Mouse (Mus musculus) heart, embryonic 16.5 days (tissue): ENCODE measurements around the gene Tbl2. TPM values are rescaled to one million over a fixed set of nuclear protein-coding genes. Genes with fewer than 3 reads are reported as not detected.
A peak's percentile ranks its signal among the peaks of the same experiment; 100 is the strongest.

Experiments
- ATAC-seq: fragments of 200-750 bp; cut with Nextera tagmentation; replicated peaks from 2 replicates; pipeline ENCODE4 v1.8.0; 2017; ENCODE audit warnings: moderate number of reproducible peaks; ENCODE audit not compliant: insufficient read depth, low FRiP score; ENCODE audit errors: extremely low read depth
- H3K27ac ChIP-seq: fragments of 300-500 bp; sonication (generic); 2 replicates; pipeline ENCODE4 v1.5.1; 2014; ENCODE audit warnings: mild to moderate bottlenecking, low read length, control low read depth, moderate library complexity
- H3K27me3 ChIP-seq: fragments of 300-500 bp; sonication (generic); 2 replicates; pipeline ENCODE4 v1.6.1; 2014; ENCODE audit warnings: low read length, mixed read lengths; ENCODE audit not compliant: control insufficient read depth, insufficient read depth
- H3K36me3 ChIP-seq: fragments of 300-500 bp; sonication (generic); 2 replicates; pipeline ENCODE4 v1.6.1; 2014; ENCODE audit not compliant: control insufficient read depth, insufficient read depth
- H3K4me1 ChIP-seq: fragments of 300-500 bp; sonication (generic); 2 replicates; pipeline ENCODE4 v1.6.1; 2014; ENCODE audit warnings: low read length, mixed read lengths; ENCODE audit not compliant: control insufficient read depth, insufficient read depth
- H3K4me2 ChIP-seq: fragments of 300-500 bp; sonication (generic); 2 replicates; pipeline ENCODE4 v1.6.1; 2014; ENCODE audit warnings: low read depth, mild to moderate bottlenecking, control low read depth, low read length
- H3K4me3 ChIP-seq: fragments of 300-500 bp; sonication (generic); 2 replicates; pipeline ENCODE4 v1.5.1; 2014; ENCODE audit warnings: mild to moderate bottlenecking, control low read depth, low read length
- H3K9ac ChIP-seq: fragments of 300-500 bp; sonication (generic); 2 replicates; pipeline ENCODE4 v1.6.1; 2014; ENCODE audit warnings: low read length, control low read depth
- H3K9me3 ChIP-seq: fragments of 300-500 bp; sonication (generic); replicated peaks from 2 replicates; pipeline ENCODE4 v1.6.1; 2016; ENCODE audit warnings: low read length; ENCODE audit not compliant: control insufficient read depth
- WGBS: fragments of 180-500 bp; shearing (Covaris S2); extraction: QIAGEN DNeasy Blood & Tissue Kit; methylation state at CpG from one replicate; pipeline ENCODE4 v1.1.7; 2014; 5-methylcytosine and 5-hydroxymethylcytosine counted together
- polyA plus RNA-seq: library from polyadenylated mRNA; unstranded; fragments of >200 nt; fragmentation: Nextera tagmentation; extraction: Ambion mirVana; gene quantifications from 2 replicates; pipeline ENCODE4 v1.2.1, GENCODE M21; 2015

Gene Tbl2
- polyA plus RNA-seq, 1 experiment from 2014 or later: 20.3 TPM

DNA sequence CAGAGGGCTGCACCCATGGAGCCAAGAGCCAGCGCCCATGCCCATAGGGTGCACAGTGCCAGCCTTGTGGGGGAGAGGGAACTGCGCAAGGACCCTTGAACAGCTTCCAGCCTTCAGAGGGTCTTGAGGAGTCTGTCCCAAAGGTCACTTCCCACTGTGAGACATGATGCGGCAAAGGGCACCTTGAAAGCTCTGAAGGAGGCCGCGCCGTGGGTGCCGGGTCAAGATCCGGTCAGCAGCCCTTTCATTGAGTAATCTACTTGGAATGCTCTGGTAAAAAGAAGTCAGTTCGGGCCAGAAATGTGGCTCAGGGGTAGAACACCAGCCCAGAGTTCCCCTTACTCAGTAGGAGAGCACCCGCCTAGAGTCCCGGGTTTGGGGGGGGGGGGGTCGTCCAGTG, 35.7 kb upstream of the Tbl2 start:
- Histone ChIP-seq H3K9me3 (no peaks in the 10 kb centered on the region), H3K36me3 (no peaks in the 10 kb centered on the region), H3K4me3 (no peak overlapping the region), H3K9ac (no peak overlapping the region), H3K4me2 (no peak overlapping the region), H3K4me1 (peaks cover 3% of the 10 kb centered on the region; the same call in 1 of the 2 replicates), H3K27me3 (peaks cover 2% of the 10 kb centered on the region; the same call in 1 of the 2 replicates), H3K27ac (no peak overlapping the region)
- 77% methylated on average over 12 of the region's 12 CpGs for WGBS
- ATAC-seq: no peak

DNA sequence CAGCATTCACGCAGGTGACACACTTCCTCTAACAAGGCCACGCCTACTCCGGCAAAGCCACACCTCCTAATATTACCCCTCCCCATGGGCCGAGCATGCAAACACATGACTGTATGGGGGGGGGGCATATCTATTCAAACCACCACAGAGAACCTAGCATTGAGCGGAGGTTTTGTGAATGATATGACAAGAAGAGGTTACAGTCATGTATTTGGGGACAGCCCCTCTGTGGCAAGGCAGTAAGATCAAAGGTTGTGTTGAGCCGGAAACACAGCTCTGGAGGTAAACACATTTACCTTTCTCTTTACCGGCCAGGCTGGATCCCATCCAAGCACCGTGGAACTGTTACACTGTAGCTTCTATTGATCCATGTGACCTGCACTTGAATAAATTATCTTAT, 34.2 kb upstream of the Tbl2 start:
- Histone ChIP-seq H3K9ac (no peak overlapping the region), H3K27ac (no peak overlapping the region), H3K4me3 (no peak overlapping the region), H3K9me3 (no peaks in the 10 kb centered on the region), H3K36me3 (no peaks in the 10 kb centered on the region), H3K4me1 (peaks cover 3% of the 10 kb centered on the region; the same call in 1 of the 2 replicates), H3K4me2 (no peak overlapping the region), H3K27me3 (no peaks in the 10 kb centered on the region; the same call in 1 of the 2 replicates)
- no peak for ATAC-seq
- WGBS: 82% methylated on average over 8 of the region's 8 CpGs

DNA sequence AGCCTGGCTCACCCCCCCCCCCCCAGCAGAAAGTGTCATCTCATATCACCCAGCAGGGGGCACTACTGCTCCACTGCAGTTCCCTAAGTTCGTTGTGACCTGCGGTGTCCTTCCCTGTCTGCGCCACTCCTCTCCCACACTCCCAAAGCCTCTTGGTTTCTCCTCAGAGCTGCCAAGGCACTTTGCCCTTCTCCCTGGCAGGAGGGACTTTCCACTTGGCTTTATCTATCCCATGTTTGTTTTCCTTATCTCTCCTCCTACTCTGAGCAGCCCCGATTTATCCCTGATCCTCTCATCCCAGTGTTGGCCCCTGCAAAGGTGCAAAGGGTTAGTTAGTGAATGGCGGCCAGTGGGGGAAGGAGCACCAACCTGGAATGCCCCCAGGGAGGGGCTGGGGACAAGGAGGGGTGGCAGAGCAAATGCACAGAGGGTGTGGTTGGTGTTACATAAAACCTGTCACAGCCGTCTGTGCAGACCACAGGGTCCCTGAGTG, 30.8 kb upstream of the Tbl2 start:
- peaks cover 3% of the 10 kb centered on the region; the same call in 1 of the 2 replicates for H3K4me1 ChIP-seq
- no peak overlapping the region for H3K27ac ChIP-seq
- no peaks in the 10 kb centered on the region for H3K36me3 ChIP-seq
- no peaks in the 10 kb centered on the region for H3K9me3 ChIP-seq
- H3K9ac ChIP-seq: no peak overlapping the region
- 8% methylated on average over 6 of the region's 6 CpGs for WGBS
- H3K4me3 ChIP-seq: no peak overlapping the region
- no peak overlapping the region for H3K4me2 ChIP-seq
- H3K27me3 ChIP-seq: peaks cover 10% of the 10 kb centered on the region
- ATAC-seq: peak; percentile 61; the same call in 1 of the 2 replicates

DNA sequence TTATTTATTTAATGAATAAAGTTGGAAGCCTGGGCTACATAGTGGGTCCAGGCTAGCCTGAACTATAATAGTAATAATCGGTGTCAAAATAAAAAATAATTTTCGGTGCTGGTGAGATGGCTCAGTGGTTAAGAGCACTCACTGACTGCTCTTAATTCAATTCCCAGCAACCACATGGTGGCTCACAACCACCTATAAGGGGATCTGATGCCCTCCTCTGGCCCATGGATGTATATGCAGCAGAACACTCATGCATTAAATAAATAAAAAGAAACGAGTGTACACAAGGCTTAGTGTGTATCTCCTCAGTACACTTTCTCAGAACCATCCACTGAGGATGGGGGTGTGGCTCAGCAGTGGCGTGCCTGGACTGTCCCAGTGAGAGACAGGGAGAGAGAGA, 28.7 kb upstream of the Tbl2 start:
- WGBS: 62% methylated on average over 4 of the region's 4 CpGs
- no peaks in the 10 kb centered on the region for H3K36me3 ChIP-seq
- no peak overlapping the region for H3K4me3 ChIP-seq
- H3K4me2 ChIP-seq: no peak overlapping the region
- H3K9me3 ChIP-seq: no peaks in the 10 kb centered on the region
- no peak overlapping the region for H3K9ac ChIP-seq
- peaks cover 10% of the 10 kb centered on the region for H3K27me3 ChIP-seq
- no peak for ATAC-seq
- peaks cover 3% of the 10 kb centered on the region; the same call in 1 of the 2 replicates for H3K4me1 ChIP-seq
- no peak overlapping the region for H3K27ac ChIP-seq

DNA sequence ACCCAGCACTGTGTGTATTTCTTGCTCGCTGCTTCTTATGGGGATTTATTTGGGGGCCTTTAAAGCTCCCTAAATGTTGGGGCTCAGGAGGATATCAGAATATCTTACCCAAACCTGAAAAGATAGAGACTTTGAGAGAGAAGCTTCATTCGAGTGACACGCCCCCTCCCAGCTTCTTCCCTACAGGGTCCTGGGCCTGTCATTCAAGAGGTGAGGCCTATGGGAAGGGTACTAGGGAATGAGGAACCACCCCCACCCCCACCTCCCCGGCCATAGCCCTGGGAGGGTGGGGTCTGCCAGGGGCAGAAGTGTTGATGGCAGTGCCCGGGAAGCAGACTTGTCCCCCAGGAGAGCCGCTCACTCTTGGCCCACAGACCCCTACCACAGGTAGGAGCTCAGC, 23.3 kb upstream of the Tbl2 start:
- Histone ChIP-seq H3K27me3 (peaks cover 9% of the 10 kb centered on the region), H3K36me3 (no peaks in the 10 kb centered on the region), H3K4me3 (no peak overlapping the region), H3K27ac (no peak overlapping the region), H3K9me3 (0 out of 2 replicates have a peak, but pooled peaks cover 4% of the 10 kb centered on the region), H3K4me2 (no peak overlapping the region), H3K9ac (no peak overlapping the region), H3K4me1 (no peaks in the 10 kb centered on the region)
- WGBS: 67% methylated on average over 6 of the region's 6 CpGs
- ATAC-seq: no peak

DNA sequence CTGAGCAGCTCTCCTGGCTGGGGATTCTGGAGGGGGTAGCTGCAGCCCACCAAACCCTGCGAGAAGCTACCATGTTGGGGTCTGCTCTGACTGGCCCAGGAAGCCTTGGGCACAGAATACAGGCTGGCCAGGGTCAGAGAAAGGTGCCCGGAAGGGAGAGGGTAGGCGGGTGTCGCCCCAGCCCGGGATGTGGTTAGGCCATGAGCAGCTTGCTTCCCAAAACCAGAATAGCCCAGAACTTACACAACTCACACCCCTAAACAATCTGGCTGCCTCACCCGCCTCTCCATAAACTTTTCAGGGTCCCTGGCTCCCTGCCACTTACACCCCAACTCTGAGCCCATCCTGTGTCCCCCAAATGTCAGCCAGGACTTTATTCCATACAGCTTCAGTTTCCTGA, 21.8 kb upstream of the Tbl2 start:
- 0 out of 2 replicates have a peak, but pooled peaks cover 4% of the 10 kb centered on the region for H3K9me3 ChIP-seq
- H3K4me1 ChIP-seq: no peaks in the 10 kb centered on the region
- H3K4me2 ChIP-seq: no peak overlapping the region
- no peaks in the 10 kb centered on the region for H3K36me3 ChIP-seq
- H3K27ac ChIP-seq: no peak overlapping the region
- ATAC-seq: no peak
- no peak overlapping the region for H3K9ac ChIP-seq
- WGBS: 71% methylated on average over 6 of the region's 6 CpGs
- H3K27me3 ChIP-seq: peaks cover 15% of the 10 kb centered on the region
- no peak overlapping the region for H3K4me3 ChIP-seq

DNA sequence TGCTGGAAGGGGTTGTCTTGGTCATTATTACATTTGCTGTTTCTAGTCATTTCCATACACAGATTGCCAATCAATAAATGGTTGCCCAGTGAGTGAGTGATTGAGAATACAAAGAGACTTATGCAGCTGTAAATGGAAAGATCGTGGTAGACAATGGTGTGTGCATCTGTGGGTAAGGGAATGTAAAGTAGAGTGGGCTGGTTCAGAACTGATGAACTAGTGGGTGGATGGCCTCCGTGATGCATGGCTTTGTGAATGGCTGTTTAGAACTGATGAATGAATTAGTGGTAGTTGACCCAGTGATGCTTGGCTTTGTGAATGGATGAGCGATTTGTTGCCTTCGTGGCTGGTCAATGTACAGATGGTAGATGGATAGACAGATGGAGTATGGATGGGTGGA, 19.7 kb upstream of the Tbl2 start:
- H3K27ac ChIP-seq: no peak overlapping the region
- no peak overlapping the region for H3K4me3 ChIP-seq
- H3K4me1 ChIP-seq: peaks cover 5% of the 10 kb centered on the region; the same call in 1 of the 2 replicates
- ATAC-seq: no peak
- no peak overlapping the region for H3K4me2 ChIP-seq
- no peak overlapping the region for H3K9ac ChIP-seq
- H3K9me3 ChIP-seq: 0 out of 2 replicates have a peak, but pooled peaks cover 4% of the 10 kb centered on the region
- WGBS: 83% methylated on average over 4 of the region's 4 CpGs
- H3K27me3 ChIP-seq: peaks cover 35% of the 10 kb centered on the region
- H3K36me3 ChIP-seq: no peaks in the 10 kb centered on the region

DNA sequence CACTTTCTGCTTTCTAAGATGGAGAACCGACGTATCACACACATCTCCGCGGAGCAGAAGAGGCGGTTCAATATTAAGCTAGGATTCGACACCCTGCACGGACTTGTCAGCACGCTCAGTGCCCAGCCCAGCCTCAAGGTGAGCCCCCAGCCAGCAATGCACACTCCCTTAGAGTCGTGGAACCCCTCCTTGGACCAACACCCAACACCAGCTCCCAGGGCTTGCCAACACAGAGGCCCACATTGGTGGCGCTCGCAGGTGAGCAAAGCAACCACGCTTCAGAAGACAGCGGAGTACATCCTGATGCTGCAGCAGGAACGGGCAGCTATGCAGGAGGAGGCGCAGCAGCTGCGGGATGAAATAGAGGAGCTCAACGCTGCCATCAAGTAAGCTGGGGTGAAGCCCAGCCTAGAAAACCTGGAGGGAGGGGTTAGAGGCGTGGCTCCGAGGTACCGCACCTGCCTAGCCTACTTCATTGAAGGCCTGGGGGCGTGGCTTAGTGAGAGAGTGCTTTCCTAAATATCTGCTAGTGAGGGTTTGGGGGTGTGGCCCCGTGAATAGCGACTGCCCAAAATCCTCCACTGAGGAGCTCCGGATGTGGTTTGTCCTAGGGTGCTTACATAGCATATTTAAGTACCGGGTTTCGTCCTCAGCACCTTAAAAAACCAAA, 15.6 kb upstream of the Tbl2 start:
- peak overlapping the region; percentile 27 for H3K4me3 ChIP-seq
- peaks cover 5% of the 10 kb centered on the region; the same call in 1 of the 2 replicates for H3K4me1 ChIP-seq
- no peaks in the 10 kb centered on the region for H3K36me3 ChIP-seq
- peaks cover 7% of the 10 kb centered on the region; the same call in 1 of the 2 replicates for H3K9me3 ChIP-seq
- H3K27ac ChIP-seq: no peak overlapping the region
- peak; percentile 26 for ATAC-seq
- WGBS: 4% methylated on average over 26 of the region's 26 CpGs
- no peak overlapping the region for H3K9ac ChIP-seq
- H3K27me3 ChIP-seq: peaks cover 39% of the 10 kb centered on the region
- H3K4me2 ChIP-seq: peak overlapping the region; percentile 52

DNA sequence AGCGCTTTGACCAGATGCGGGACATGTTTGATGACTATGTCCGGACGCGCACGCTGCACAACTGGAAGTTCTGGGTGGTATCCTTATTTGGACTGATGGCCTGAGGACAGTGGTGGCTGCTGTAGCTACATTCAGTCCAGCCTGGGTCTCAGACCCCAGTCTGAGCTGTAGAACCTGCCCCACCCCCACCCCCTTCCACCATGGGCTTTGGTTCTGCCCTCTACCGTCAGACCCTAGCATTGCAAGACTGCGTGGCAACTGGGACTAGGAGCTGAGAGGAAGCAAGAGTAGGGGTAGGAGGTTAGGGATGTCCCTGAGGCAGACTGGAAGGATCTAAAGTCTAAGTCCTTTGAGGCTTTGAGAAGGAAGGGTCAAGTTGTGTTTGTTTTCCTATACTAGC, 14.9 kb upstream of the Tbl2 start:
- Histone ChIP-seq H3K9ac (no peak overlapping the region), H3K36me3 (no peaks in the 10 kb centered on the region), H3K9me3 (peaks cover 4% of the 10 kb centered on the region; the same call in 1 of the 2 replicates), H3K4me1 (peaks cover 5% of the 10 kb centered on the region; the same call in 1 of the 2 replicates), H3K27me3 (peaks cover 37% of the 10 kb centered on the region), H3K4me3 (peak overlapping the region; percentile 27), H3K4me2 (peak overlapping the region; percentile 52), H3K27ac (no peak overlapping the region)
- 4% methylated on average over 8 of the region's 8 CpGs for WGBS
- ATAC-seq: peak; percentile 28
